Mouse (Mus musculus): ENCODE results near the gene Bmt2. TPM values are rescaled to one million over a fixed set of nuclear protein-coding genes. Genes with fewer than 3 reads are reported as not detected.

Gene Bmt2
- polyA plus RNA-seq, 1 experiment from 2014 or later, result 3.4 TPM

DNA sequence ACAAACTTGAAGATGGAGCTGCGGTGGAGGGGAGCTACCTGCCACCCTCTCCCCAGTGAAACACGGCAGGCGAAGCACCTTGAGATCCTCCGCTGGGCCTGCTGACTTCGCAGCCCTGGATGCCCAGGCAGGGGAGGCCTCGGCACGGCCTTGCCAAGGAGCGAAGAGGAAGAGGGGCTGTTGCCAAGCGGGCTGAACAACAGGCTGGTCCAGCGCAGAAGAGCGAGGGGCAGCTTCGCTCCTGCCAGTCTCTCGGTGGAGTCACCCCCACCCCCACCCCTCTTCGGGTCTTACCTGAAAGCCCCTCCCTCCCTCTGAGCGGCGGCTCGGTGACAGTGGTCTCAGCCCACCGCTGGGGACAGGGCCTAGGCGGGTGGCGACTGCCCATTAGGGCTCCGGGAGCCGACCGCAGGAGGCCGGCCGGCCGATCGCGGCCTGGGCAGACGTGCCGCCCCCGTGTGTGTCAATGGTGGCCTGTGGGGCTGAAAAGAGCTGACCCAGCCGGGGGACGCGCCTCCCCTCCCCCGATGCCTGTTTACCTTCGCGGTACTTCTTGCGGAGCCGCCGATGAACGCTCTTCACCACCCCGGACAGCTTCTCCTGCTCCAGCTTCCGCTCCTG, 515 bp downstream of the Bmt2 start:
- peak overlapping the region; percentile 88 for H3K4me2 ChIP-seq (ENCODE audit: low read depth, low read length)
- peaks cover 9% of the 10 kb centered on the region for H3K4me1 ChIP-seq (ENCODE audit: control insufficient read depth, low read depth, low read length)
- no peaks in the 10 kb centered on the region for H3K27me3 ChIP-seq (ENCODE audit: control insufficient read depth, insufficient read depth, low read depth, low read length)
- H3K9me3 ChIP-seq (replicated peaks; ENCODE audit: control insufficient read depth, low read length), result no peaks in the 10 kb centered on the region
- no peaks in the 10 kb centered on the region for H3K36me3 ChIP-seq (ENCODE audit: control insufficient read depth, insufficient read depth)
- peak overlapping the region; percentile 95 for H3K9ac ChIP-seq (ENCODE audit: low read depth, low read length)
- 0% methylated on average over 43 of the region's 43 CpGs for WGBS (ENCODE audit: insufficient replicate concordance)
- peak overlapping the region; percentile 92 for H3K4me3 ChIP-seq (ENCODE audit: low read depth, low read length)
- H3K27ac ChIP-seq (ENCODE audit: low read length), result peak overlapping the region; percentile 90
- peak; percentile 30 for ATAC-seq (ENCODE audit: low read depth)

DNA sequence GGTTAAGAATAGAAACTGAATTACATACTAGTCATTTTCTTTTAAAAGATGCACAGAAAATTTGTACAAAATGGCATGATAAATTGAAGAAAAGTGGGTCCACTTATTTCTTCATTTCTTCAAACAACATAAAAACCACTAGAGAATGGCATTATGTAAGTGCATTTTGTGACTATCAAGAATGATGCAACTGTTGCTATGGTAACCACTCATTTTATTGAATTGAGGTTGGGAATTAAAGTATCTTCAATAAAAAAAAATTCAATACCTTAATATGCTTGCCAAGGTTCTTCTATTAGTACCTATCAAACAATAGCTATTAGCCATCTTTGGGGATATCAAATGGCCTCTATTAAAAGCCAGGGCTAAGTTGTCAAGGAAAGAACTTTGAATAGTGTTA, 1.6 kb downstream of the Bmt2 start:
- Histone ChIP-seq H3K27me3 (ENCODE audit: control insufficient read depth, insufficient read depth, low read depth, low read length) (no peaks in the 10 kb centered on the region), H3K4me2 (ENCODE audit: low read depth, low read length) (no peak overlapping the region), H3K36me3 (ENCODE audit: control insufficient read depth, insufficient read depth) (no peaks in the 10 kb centered on the region), H3K27ac (ENCODE audit: low read length) (no peak overlapping the region), H3K4me3 (ENCODE audit: low read depth, low read length) (no peak overlapping the region), H3K9ac (ENCODE audit: low read depth, low read length) (no peak overlapping the region), H3K9me3 (replicated peaks; ENCODE audit: control insufficient read depth, low read length) (no peaks in the 10 kb centered on the region), H3K4me1 (ENCODE audit: control insufficient read depth, low read depth, low read length) (peaks cover 9% of the 10 kb centered on the region)
- no peak for ATAC-seq (ENCODE audit: low read depth)

DNA sequence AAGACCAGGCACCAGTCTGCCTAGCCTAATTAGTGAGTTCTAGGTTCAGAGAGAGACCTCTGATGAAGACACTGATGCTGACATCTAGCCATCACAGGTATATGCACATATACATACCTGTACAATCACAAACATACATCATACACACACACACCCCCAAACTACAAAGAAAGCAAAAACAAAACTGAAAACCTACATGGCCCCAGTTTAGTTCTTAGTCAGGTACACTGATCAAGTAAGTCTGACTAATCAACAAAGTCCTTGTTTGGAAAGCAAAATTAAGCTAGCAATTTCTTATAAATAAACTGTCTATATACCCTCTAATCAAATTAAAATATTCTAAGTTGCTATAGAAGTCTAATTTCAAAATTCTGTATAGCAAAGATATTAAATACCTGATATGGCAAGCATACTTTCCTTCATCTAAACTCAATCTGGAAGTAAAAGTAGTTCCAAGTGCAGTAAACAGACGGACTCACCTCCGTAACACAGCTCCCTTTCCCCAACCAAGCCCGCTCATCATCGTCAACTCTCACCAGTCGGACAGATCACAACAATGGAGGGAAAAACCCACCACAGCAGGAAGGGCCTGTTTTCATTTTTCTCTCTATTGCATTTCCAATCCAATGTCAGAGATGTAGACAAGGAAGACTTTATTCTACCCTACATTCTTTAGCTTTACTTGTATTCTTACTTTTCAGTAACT, 3.0 kb downstream of the Bmt2 start:
- WGBS (ENCODE audit: insufficient replicate concordance), result 86% methylated on average over 5 of the region's 5 CpGs
- peaks cover 9% of the 10 kb centered on the region for H3K4me1 ChIP-seq (ENCODE audit: control insufficient read depth, low read depth, low read length)
- no peak for ATAC-seq (ENCODE audit: low read depth)

DNA sequence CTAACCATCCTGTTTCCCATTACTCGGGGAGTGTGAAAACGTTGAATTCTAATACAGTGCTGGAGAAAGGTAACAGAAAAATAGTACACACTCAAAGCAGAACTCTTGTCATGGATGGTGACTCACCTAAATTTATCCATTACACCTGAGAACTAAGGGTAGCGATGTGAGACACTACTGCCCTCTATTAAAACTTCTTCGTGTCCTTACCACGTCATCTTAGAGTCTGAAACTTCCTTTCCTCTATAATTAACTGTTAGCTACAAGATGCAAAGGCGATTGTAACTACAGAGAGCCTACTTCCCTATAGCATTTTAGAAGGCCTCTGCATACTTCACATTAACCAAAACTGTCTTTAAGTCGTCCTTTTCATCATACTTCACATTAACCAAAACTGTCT, 12.1 kb downstream of the Bmt2 start:
- 56% methylated on average over 7 of the region's 7 CpGs for WGBS (ENCODE audit: insufficient replicate concordance)
- no peak for ATAC-seq (ENCODE audit: low read depth)

More for the DNA sequence above, 3.0 kb downstream of the Bmt2 start:
- Histone ChIP-seq H3K4me3 (ENCODE audit: low read depth, low read length) (no peak overlapping the region), H3K9ac (ENCODE audit: low read depth, low read length) (no peak overlapping the region), H3K36me3 (ENCODE audit: control insufficient read depth, insufficient read depth) (no peaks in the 10 kb centered on the region), H3K4me2 (ENCODE audit: low read depth, low read length) (no peak overlapping the region), H3K9me3 (replicated peaks; ENCODE audit: control insufficient read depth, low read length) (no peaks in the 10 kb centered on the region), H3K27me3 (ENCODE audit: control insufficient read depth, insufficient read depth, low read depth, low read length) (no peaks in the 10 kb centered on the region), H3K27ac (ENCODE audit: low read length) (no peak overlapping the region)

DNA sequence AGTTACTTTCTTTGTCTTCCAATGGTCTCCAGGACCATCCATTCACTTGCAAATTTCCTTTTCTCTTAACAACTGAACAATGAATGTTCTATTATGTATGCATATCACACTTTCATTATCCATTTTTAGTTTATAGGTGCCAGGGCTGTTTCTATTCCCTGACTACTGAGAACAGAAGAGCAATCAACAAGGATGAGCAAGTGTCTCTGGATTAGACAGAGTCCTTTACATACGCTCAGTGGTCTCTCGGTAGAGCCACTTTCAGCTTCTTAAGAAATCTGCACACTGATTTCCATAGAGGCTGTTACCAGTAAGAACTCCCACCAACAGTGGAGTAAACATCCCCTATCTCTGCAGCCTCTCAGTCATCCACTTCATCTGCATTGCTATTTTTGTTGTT, 19.8 kb downstream of the Bmt2 start:
- no peaks in the 10 kb centered on the region for H3K36me3 ChIP-seq (ENCODE audit: control insufficient read depth, insufficient read depth)
- no peak overlapping the region for H3K4me3 ChIP-seq (ENCODE audit: low read depth, low read length)
- H3K27me3 ChIP-seq (ENCODE audit: control insufficient read depth, insufficient read depth, low read depth, low read length), result no peaks in the 10 kb centered on the region
- no peak for ATAC-seq (ENCODE audit: low read depth)
- H3K9ac ChIP-seq (ENCODE audit: low read depth, low read length), result no peak overlapping the region
- no peak overlapping the region for H3K27ac ChIP-seq (ENCODE audit: low read length)
- H3K4me2 ChIP-seq (ENCODE audit: low read depth, low read length), result no peak overlapping the region
- 98% methylated on average over 2 of the region's 2 CpGs for WGBS (ENCODE audit: insufficient replicate concordance)
- H3K9me3 ChIP-seq (replicated peaks; ENCODE audit: control insufficient read depth, low read length), result no peaks in the 10 kb centered on the region
- no peaks in the 10 kb centered on the region for H3K4me1 ChIP-seq (ENCODE audit: control insufficient read depth, low read depth, low read length)

More for the DNA sequence above, 12.1 kb downstream of the Bmt2 start:
- Histone ChIP-seq H3K4me3 (ENCODE audit: low read depth, low read length) (no peak overlapping the region), H3K9ac (ENCODE audit: low read depth, low read length) (no peak overlapping the region), H3K27me3 (ENCODE audit: control insufficient read depth, insufficient read depth, low read depth, low read length) (no peaks in the 10 kb centered on the region), H3K36me3 (ENCODE audit: control insufficient read depth, insufficient read depth) (no peaks in the 10 kb centered on the region), H3K9me3 (replicated peaks; ENCODE audit: control insufficient read depth, low read length) (no peaks in the 10 kb centered on the region), H3K4me2 (ENCODE audit: low read depth, low read length) (no peak overlapping the region), H3K27ac (ENCODE audit: low read length) (no peak overlapping the region), H3K4me1 (ENCODE audit: control insufficient read depth, low read depth, low read length) (no peaks in the 10 kb centered on the region)

DNA sequence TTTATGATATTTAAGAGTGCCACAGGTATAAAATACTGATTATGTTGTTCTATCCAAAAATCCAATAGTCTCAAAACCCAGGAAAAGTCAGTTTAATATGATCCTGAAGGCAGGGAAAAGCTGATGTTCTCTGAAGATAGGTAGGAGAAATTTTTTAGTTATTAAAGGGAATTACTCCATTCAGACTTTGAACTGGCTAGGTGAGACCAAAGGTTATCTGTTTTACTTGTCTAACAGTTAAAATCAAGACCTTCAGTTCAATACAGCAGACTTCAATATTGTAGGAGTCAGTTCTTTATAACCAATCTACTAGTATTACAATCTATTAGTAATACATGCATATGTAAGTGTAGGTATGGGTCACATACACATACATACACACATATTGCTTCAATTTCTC, 23.7 kb downstream of the Bmt2 start:
- H3K9ac ChIP-seq (ENCODE audit: low read depth, low read length), result no peak overlapping the region
- H3K9me3 ChIP-seq (replicated peaks; ENCODE audit: control insufficient read depth, low read length), result no peaks in the 10 kb centered on the region
- no peaks in the 10 kb centered on the region for H3K27me3 ChIP-seq (ENCODE audit: control insufficient read depth, insufficient read depth, low read depth, low read length)
- no peak overlapping the region for H3K27ac ChIP-seq (ENCODE audit: low read length)
- no peaks in the 10 kb centered on the region for H3K36me3 ChIP-seq (ENCODE audit: control insufficient read depth, insufficient read depth)
- no peak overlapping the region for H3K4me2 ChIP-seq (ENCODE audit: low read depth, low read length)
- no peak for ATAC-seq (ENCODE audit: low read depth)
- no peaks in the 10 kb centered on the region for H3K4me1 ChIP-seq (ENCODE audit: control insufficient read depth, low read depth, low read length)
- H3K4me3 ChIP-seq (ENCODE audit: low read depth, low read length), result no peak overlapping the region

DNA sequence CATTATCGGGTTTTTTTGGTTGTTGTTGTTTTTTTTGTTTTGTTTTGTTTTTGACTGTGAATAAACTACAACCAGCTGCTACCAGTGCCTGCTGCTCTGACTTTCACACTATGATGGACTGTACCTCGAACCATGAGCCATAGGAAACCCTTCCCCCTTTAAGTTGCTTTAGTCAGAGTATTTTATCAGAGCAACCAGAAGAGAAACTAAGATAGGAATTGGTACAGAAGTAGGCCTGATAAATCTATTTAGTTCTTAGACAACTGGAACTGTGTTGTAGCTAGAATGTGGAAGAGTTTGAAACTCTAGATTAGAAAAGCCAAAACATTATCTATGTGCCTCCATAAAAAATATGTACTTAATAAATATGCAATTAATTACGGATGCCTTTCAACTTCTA, 25.5 kb downstream of the Bmt2 start:
- Histone ChIP-seq H3K27me3 (ENCODE audit: control insufficient read depth, insufficient read depth, low read depth, low read length) (no peaks in the 10 kb centered on the region), H3K27ac (ENCODE audit: low read length) (no peak overlapping the region), H3K9me3 (replicated peaks; ENCODE audit: control insufficient read depth, low read length) (no peaks in the 10 kb centered on the region), H3K4me1 (ENCODE audit: control insufficient read depth, low read depth, low read length) (no peaks in the 10 kb centered on the region), H3K36me3 (ENCODE audit: control insufficient read depth, insufficient read depth) (no peaks in the 10 kb centered on the region), H3K9ac (ENCODE audit: low read depth, low read length) (no peak overlapping the region), H3K4me3 (ENCODE audit: low read depth, low read length) (no peak overlapping the region), H3K4me2 (ENCODE audit: low read depth, low read length) (no peak overlapping the region)
- no peak for ATAC-seq (ENCODE audit: low read depth)
- 57% methylated on average over 3 of the region's 3 CpGs for WGBS (ENCODE audit: insufficient replicate concordance)

DNA sequence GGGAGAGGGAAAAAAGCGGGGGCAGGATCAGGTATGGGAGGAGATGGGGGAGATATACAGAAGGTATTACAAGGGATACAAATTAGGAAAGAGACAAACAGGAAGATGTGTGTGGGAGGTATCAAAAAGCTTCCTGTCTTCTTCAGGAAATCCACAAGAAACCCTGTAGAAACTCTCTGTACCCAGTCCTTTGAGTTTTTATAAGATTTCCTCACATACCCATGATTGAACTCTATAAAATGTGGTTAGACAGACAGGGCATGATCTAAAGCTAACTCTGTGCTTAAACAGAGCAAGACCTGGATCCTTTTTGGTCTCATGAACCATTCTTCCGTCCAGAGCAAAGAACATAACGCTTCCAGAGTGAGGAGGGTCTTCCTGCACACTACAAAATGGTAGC, 26.9 kb downstream of the Bmt2 start:
- no peak for ATAC-seq (ENCODE audit: low read depth)
- H3K4me1 ChIP-seq (ENCODE audit: control insufficient read depth, low read depth, low read length), result no peaks in the 10 kb centered on the region
- WGBS (ENCODE audit: insufficient replicate concordance), result 72% methylated on average over 3 of the region's 3 CpGs
- H3K36me3 ChIP-seq (ENCODE audit: control insufficient read depth, insufficient read depth), result no peaks in the 10 kb centered on the region
- H3K4me2 ChIP-seq (ENCODE audit: low read depth, low read length), result no peak overlapping the region
- H3K27me3 ChIP-seq (ENCODE audit: control insufficient read depth, insufficient read depth, low read depth, low read length), result no peaks in the 10 kb centered on the region
- no peaks in the 10 kb centered on the region for H3K9me3 ChIP-seq (replicated peaks; ENCODE audit: control insufficient read depth, low read length)
- H3K27ac ChIP-seq (ENCODE audit: low read length), result no peak overlapping the region
- H3K9ac ChIP-seq (ENCODE audit: low read depth, low read length), result no peak overlapping the region
- H3K4me3 ChIP-seq (ENCODE audit: low read depth, low read length), result no peak overlapping the region

DNA sequence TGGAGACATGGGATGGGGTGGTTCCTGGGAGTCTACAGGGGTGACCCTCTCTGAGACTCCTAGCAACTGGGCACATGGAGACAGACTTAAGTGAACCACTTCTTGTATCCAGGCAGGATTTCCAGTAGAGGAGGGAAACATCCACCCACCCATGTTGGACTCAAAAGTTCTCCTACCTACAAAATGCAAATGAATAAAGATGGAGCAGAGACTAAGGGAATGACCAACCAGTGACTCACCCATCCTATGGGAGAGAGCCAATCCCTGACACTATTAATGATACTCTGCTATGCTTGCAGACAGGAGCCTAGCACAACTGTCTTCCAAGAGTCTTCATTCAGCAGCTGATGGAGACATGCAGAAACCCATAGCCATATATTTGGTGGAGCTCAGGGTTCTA, 29.5 kb downstream of the Bmt2 start:
- Histone ChIP-seq H3K4me2 (ENCODE audit: low read depth, low read length) (no peak overlapping the region), H3K27ac (ENCODE audit: low read length) (no peak overlapping the region), H3K27me3 (ENCODE audit: control insufficient read depth, insufficient read depth, low read depth, low read length) (no peaks in the 10 kb centered on the region), H3K36me3 (ENCODE audit: control insufficient read depth, insufficient read depth) (no peaks in the 10 kb centered on the region), H3K4me3 (ENCODE audit: low read depth, low read length) (no peak overlapping the region), H3K4me1 (ENCODE audit: control insufficient read depth, low read depth, low read length) (no peaks in the 10 kb centered on the region), H3K9me3 (replicated peaks; ENCODE audit: control insufficient read depth, low read length) (no peaks in the 10 kb centered on the region), H3K9ac (ENCODE audit: low read depth, low read length) (no peak overlapping the region)
- no peak for ATAC-seq (ENCODE audit: low read depth)
